Mouse (Mus musculus) thymus, postnatal 10 days (tissue): ENCODE results near the gene Parva.

Experiments used
- DNase-seq, 2 experiments: peaks; one replicate each; pipeline ENCODE4 v3.0.0; 2021; ENCODE audit warnings: low spot score in 2 of 2

Parva gene

DNA sequence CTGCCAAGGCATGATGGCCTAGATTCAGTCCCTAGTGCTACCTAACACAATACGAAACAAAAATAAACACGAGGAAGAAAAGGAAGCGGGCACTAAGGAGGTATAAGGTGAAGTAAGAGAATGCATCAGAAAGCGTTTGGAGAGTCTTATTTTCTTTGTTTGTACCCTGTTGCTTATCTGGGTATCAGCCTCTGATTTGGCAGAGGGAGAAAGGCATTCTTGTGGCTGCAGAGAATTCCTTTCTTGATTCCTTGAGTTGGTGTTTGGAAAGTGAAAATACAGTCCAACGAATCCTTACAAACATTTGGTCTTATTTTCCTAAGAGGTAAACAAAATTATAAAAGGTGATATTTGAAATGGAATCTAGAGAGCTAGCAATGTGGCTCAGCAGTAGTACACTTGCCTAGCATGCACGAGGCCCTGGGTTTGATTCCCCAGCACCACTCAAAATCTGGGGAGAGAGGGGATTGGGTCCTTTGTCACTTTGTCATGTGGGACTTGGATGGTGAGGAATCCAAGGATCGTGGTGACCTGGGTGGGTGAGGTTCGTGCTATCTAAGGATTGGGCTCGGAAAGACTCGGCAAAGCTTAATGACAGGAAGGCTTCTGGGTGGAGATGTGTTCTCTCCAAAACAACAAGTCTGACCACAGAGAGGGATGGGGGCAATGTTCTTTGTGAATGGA, 44.9 kb downstream of the Parva start:
- no peak for DNase-seq

DNA sequence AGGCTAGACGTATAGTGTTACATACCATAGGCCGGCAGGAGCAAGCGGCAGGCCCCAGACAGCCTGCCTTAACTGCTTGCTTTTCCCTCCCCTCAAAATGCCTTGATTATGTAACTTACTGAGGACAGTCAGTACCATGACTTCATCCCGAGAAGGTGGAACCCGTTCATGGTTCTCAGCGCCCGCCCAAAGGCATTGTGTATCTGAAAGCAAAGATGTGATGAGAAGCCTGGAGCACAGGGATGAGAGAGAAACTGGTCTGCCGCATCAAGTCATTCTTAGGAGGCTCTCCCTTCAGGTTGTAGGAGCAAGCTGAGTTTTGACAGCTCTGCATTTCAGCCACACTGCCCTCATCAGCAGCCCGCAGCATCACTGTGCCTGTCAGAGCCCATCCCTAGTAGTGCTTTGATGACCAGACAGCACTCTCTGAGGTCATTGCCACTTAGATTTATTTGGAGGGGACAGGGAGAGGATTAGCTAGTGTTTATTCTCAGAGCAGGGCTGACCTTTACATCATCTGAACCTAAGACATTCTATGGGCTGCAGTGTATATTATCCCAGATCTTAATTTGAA, 45.5 kb downstream of the Parva start:
- no peak for DNase-seq

DNA sequence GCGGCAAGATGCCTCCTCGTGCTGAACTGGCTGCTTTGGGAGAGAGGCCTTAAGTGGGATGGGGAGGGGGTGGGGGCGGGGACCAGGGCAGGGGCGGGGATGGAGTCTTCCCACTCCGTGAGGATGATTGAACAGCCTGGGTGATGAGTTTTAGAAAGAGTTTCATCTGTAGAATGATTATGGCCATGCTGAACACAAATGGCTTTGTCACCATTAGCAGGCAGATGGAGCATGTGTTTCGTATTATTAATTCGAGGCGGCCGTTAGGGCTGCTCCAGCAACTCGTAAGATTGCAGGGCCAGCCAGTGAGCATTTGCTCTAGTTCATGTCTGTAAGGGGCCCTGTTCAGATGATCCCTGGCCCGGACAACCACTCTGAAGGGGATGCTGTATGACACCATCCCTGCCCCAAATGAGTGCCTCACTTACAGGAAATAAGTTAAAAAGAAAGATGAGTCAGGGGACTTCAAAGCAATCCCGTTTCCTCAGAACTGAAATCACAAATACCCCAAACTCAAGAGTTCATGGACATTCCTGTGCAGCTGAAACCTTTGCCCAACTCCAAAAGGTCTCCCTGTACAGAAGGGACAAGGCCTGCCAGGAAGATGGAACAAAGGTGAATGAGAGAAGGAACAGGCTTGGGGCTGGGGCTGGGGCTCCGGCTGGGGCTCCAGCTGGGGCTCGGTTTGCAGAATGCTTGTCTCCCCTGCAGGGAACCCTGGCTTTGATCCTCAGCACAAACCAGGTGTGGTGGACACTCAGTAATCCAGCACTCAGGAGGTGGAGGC, 46.5 kb downstream of the Parva start:
- no peak for DNase-seq

DNA sequence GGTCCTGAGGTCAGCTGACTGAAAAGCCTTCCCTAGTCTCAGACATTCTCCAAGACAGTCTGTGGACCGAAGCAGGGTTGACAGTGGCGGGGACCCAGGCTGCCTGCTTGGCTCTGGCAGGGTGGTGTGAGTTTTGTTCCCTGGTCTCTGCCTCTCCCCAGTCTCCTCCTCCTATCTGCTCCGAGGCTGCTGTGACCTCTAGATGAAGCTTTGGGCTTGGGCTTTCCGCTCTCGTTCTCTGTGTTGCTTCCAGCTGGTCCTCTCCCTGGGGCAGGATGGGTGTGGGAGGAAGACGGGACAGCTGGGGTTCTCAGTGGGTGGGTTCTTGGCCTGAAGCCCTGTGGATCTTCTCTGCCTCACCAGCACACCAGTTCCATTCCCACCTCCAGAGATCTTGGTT, 51.8 kb downstream of the Parva start:
- no peak for DNase-seq

DNA sequence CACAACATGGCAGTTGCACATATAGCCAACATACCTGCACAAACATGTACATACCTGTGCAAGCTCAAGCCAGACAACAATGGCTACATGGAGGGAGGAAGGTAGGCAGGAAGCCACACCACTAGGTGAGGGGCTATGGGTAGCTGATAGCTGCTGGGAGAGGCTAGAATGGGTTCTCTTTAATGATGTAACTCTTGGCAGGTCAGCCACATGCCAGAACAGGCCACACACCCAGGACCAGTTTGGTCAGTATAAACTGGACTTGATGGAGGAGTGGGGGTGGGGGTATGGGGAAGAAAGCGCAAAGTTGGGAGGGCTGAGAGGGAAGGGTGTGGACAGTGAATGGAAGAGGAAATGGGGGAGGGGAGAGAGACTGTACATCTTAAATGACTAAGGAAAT, 53.7 kb downstream of the Parva start:
- DNase-seq: no peak

DNA sequence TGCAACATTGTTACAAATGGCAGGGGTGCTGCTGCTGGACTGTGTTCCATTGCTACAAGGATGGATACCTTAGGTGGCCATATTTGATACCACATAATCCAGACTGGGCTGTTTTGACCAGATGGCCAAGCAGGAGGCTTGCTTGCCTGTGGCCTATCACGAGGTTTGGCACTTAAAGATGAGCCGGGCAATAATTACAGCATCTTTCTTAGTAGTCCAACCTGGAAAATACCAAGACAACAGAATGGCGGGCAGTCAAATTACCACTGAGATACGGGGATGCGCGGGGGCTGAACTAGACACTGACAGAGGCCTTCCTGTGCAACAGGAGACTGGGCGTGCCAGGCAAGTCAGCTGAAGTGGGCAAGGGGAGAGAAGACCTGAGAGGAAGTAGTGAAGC, 55.3 kb downstream of the Parva start:
- DNase-seq: no peak

DNA sequence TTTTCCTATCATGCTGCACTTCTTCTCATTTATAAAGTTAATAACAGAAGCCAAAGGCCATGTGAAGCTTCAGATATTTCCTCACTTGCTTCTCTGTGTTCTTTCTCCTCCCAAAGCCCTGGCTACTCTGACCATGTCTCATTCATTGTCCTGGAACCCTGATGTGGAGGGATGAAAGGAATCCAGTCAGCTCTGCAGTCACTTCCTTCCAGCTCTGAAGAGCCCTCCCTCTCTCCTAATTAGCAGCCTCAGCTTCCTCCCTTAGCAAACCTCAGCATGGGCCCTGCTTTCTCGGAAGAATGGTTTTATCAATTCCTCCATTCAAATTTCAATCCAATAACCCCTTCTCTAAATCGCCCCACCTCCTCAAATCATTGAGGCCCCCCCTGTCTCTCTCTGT, 56.1 kb downstream of the Parva start:
- no peak for DNase-seq

DNA sequence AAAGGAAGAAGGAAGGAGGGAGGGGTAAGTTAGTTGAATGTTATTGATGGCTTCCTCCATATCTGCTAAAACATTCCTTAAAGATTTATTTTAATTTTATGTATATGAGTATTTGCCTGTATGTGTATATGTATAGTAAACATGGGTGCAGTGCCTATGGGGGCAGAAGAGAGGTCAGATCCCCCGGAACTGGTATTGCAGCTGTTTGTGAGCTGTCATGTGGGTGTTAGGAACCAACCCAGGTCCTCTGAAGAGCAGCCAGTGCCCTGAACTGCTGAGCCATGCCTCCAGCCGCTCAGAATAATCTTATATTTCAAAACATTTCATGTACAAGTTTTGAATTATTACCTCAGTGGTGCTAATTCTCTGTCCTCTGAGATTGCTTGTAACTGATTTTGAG, 63.5 kb downstream of the Parva start:
- DNase-seq: no peak

DNA sequence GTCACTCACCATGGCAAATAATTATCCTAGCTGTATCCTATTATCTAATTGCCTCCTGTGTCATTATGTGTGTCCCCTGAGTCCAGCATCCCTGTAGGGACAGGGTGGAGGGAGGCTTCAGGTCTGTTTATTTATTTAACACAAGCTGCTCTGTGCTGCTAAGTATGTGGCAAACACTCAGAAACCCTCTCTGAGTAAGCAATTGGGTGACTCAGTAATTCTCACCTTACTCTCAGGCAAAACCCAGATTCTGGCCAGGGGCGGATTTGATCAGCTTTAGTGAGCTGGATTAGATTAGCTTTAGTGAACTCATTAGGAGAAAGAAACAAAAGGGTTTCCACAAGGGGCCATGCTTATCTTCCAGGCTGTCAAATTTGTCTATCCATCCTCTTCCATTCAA, 64.4 kb downstream of the Parva start:
- DNase-seq: no peak

DNA sequence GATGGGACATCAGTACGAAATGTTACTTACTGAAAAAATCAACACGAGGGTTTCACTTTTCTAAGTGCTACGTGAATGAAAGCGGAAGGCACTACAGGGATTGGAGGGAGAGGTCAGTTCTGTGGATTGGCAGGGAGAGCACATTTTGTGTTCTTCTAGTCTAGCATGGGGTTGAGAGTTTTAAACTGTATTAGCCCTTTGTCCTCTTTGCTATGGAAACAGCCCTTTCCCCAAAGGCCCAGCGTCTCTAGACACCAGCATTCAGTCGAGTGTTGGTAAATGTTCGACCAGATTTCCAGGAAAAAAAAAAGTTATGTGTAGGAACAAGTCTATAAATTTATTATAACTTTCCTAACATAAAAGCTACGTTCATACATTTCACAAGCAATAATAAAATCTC, 68.6 kb downstream of the Parva start:
- no peak for DNase-seq

DNA sequence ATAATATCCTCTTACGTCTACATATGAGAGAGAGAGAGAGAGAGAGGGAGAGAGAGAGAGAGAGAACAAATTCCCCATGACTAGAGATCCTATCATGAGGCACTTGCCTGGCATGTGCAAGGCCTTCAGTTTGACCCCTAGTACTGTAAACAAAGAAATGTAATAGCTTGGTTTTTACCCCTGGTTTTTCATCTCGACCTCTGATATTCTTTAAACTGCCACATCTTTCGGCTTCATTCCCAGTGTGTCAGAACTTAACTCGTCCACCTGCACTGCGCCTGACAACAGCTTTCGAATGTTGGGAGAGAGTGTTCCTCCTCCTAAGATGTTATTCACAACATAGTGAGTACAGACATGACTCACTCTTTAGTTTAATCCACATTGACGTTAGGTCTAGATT, 69.6 kb downstream of the Parva start:
- no peak for DNase-seq

DNA sequence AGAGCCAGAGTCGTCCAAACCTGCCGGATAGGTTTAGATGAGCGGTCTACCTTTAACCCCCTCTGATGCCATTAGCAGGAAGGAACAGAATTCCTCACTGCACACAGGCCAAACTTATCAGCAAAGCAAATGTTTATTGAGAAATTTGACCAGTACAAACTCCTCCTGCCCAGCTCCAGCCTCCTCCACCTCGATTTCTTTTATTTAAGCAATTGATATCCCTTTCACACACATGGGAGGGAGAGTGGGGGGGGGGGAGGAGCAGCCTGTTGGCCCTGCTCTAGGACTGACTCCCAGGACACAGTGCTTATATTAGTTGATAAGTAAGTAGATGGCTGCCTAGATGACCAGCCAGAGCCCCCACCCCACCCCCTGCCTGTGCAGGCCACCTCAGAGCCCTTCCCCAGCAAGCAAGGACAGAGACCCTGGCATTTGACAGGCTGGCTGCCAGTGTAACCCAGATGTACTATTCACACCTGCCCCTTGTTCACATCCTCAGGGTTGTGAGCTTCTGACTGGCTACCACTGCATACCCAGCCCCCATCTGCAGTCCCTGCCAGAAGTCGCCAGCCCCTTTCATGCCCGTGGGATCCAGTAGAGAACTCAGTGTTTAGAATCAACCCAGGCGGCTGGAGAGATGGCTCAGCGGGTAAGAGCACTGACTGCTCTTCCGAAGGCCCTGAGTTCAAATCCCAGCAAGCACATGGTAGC, 71.4 kb downstream of the Parva start:
- DNase-seq: no peak

DNA sequence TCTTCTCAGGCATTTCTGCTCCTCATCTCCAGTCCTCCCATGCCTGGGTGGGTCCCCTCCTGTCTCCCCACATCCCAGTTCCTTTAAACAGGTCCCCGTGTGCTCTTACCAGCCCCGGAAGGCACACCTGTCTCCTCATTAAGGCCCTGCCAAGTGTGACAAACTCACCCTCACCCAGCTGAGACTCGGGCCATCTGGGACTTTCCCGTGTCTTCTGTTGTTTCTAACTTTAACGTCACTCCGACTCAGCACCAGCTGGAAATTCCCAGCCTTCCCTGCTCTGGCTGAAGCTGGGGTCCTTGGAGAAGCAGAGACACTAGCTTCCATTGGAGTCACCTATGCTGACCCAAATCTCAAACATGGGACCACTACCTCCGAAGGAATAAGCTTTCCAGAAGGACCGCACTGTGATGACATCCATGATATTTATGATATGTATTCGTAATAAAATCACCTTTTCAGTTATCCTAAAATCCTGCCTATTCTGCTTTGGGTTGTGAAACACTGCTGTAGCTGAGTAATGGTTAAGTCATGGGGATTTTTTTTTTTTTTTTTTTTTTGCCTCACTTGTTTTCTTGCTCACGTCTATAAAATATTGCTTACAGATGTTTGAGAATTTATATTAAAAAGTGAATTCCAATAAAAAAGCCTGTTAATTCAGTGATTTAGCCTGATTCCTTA, 72.3 kb downstream of the Parva start:
- no peak for DNase-seq

DNA sequence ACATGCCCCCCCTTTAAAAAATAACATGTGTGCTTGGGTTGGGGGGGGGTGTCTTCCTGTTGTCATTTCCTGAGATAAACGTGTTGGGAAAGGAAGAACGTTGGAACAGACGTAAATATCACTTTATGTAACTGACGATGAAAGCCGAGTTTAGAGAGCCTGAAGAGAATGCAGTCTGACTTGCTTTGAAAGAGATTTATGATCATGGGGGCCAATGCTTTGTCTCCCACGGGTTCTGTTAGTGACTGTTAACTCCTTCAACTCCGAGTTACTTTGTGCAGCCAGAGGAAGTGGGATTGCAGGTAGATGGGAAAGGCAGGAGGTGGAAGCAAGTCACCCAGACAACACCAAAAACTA, 72.8 kb downstream of the Parva start:
- no peak for DNase-seq

DNA sequence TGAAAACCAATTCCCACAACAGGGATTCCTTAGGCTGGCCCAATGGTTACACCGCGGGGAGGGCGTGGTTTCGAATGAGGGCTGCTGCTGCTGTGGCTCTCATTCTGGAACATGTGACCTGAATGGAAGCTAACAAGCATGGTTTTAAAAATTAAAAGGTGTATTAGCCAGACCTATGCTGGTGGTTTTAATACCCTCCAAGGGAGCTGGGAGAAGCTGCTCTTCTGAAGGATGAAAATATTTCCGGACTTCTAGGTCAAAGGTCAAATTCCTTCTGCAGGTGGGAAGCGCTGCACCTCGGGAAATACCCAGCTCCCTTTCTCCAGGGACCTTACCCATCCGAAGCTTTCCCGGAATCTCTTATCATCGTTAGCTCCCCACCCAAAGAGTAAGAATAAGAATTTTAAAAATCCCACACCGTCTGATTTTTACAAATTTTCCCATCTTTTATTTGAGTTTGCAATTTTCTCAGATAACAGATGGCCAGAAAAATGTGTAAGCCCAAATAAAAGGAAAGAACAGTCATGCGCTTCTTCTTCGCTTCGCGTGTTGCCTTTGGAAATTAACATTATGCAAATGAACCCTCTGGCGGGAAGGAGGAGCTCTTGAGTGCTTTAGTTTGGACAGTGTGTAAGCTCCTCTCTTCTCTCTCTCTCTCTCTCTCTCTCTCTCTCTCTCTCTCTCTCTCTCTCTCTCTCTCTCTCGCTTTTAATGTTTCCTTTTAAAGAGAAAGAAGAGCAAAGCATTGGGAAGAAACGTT, 74.9 kb downstream of the Parva start:
- no peak for DNase-seq

DNA sequence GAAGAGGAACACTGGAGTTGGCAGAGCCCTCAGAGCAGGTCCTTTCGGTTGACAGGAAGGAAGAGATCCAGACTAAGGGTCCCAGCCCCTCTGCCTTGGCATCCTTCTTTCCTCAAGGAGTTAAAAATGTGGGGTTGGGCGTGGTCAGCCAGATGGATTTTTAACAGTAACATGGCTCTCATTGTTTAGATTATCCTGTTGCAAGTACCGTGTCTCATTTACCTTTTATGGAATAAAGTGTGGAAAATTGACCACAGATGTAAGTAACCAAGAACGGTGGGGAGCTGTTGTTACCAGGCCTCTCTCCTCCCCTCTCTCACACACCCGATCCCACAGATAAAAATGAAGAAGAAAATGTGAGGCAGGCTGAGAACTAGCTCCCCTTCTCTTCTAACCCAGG, 75.5 kb downstream of the Parva start:
- no peak for DNase-seq

DNA sequence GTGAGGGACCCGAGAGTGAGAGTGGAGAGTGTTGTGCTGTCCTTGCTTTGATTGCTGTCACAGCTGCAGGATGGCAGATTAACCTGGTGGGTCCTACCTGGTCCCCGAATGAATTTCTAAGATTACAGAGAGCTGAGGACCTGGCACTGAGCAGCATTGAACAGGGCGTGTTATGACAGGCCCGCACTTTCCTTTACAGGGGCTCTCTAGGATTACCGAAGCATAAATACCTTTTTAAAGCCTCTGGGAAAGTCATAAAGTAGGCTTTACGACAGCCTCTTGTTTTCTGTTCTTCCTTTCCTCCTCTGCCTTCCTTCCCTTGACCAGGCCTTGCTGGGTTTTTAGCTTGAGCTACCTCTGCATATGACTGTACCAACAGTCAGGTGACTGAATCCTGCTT, 76.1 kb downstream of the Parva start:
- no peak for DNase-seq

DNA sequence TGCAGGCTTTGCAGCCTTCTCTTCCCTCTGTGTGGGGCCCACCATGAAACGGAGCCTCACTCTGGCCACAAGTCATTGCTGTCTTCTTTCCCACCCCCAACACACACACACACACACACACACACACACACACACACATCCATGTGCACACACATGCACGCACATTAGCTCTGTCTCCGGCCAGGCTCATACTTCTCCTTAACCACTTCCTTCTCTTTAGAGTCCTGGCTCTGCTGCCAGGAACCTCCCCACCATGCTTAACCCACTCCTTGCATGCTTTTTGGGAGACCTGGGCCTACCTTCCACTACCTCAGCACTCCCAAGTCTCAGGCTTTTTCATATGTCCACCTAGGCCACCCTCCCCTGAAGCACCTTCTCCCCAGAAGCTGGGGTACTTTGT, 76.6 kb downstream of the Parva start:
- DNase-seq: no peak

DNA sequence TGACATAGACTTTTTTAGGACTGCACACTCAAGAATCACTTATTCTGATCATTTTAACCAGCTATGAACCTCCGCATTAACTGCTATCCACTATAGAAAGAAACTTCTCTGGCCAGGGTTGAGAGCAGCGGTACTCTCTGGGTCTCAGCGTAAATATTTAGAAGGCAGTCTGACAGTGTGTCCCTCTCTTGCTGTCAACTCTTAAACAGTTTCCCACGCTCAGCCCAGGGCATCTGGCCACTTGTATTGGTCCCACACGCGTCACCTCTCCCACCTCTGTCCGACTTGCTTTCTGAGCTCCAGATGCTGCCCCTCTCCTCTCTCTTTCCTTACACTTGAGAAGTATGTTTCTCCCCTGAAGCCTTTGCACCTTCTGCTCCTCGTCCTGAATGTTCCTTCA, 81.8 kb downstream of the Parva start:
- DNase-seq: no peak

DNA sequence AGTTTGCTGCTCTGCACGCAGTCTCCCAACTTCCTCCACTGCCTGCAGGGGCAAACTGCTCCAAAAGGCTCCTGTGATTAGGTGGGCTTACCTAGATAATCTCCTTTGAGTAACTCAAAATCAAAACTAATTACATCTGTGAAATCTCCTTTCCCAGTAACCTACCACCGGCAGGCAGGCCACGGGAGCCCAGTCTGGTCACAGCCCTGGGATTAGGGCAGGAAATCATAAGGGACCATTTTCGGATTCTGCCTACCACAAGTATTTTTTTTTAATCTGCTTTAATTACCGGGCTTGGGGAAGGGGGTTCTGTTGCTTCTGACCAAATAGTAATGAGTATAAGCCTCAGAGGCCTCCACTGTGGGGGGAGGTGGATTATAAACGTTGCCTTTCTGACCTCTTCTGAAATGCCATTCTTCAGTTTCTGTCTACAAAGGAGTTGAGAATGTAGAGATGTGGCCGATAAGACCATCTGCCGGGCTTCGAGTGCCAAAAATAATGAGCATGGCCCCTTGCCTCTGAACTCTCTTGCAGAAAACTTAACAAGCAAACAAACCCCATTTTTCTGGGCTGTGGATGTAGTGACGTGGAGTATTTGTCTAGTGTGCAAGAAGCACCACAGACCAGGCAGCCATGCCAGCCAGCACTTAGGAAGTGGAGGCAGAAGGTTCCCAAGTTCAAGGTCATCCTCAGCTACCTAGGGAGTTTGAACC, 83.2 kb downstream of the Parva start:
- no peak for DNase-seq

DNA sequence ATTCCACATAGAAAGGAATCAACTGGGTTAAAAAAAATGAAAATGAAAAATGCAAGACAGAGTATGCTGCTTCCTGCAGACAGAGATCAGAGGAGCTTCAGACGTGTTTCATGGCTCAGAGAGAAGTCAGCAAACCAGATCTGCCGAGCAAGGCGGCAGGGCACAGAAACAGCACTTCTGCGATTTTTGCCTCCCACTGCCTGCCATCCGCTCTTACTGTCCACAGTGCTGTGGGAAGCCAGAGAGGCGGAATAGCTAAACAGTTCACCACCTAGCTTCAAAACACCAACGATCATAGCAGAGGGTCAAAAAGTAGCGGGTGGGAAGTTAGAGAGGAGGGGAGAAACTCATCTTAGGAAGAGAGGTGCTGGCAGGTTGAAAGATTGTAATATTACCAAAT, 84.0 kb downstream of the Parva start:
- DNase-seq: no peak
